Mouse (Mus musculus): ENCODE results near the gene Zic2. TPM values are rescaled to one million over a fixed set of nuclear protein-coding genes. Genes with fewer than 3 reads are reported as not detected.

Zic2 gene
- total RNA-seq, 1 experiment from 2014 or later = not detected

DNA sequence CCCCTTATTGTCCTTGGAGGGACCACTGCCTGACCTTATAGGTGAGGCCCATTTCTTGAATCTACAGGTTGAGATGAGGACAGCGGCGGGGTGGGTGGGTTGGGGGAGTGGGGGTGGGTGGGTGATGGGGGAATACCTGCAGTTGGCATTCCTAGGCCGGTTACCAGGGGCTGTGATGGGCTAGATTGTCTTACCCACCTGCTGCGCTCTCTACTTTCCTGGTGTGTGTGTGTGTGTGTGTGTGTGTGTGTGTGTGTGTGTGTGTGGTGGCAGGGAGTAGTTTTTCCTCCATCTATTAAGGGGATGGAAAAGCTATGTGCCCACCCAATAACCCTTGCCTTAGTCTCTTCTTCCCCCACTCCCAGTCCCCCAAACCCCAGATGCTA, 9.2 kb downstream of the Zic2 start:
- ATAC-seq (replicated peaks in 1 of 2; ENCODE audit: insufficient read depth in 1 of 2, low FRiP score in 2 of 2, low TSS enrichment in 1 of 2, low read depth in 1 of 2, poor library complexity in 2 of 2, severe bottlenecking in 2 of 2) = no peak

GRCm38 (mm10) chr14:122484844-122485551, 9.8 kb downstream of the Zic2 start:
- ATAC-seq (replicated peaks in 1 of 2; ENCODE audit: insufficient read depth in 1 of 2, low FRiP score in 2 of 2, low TSS enrichment in 1 of 2, low read depth in 1 of 2, poor library complexity in 2 of 2, severe bottlenecking in 2 of 2) = no peak

GRCm38 (mm10) chr14:122485635-122486181, 10.5 kb downstream of the Zic2 start:
- ATAC-seq (replicated peaks in 1 of 2; ENCODE audit: insufficient read depth in 1 of 2, low FRiP score in 2 of 2, low TSS enrichment in 1 of 2, low read depth in 1 of 2, poor library complexity in 2 of 2, severe bottlenecking in 2 of 2) = no peak

GRCm38 (mm10) chr14:122486611-122487010, 11.4 kb downstream of the Zic2 start:
- no peak for ATAC-seq (replicated peaks in 1 of 2; ENCODE audit: insufficient read depth in 1 of 2, low FRiP score in 2 of 2, low TSS enrichment in 1 of 2, low read depth in 1 of 2, poor library complexity in 2 of 2, severe bottlenecking in 2 of 2)

- ATAC-seq (replicated peaks in 1 of 2; ENCODE audit: insufficient read depth in 1 of 2, low FRiP score in 2 of 2, low TSS enrichment in 1 of 2, low read depth in 1 of 2, poor library complexity in 2 of 2, severe bottlenecking in 2 of 2) = no peak
These were observed 12.1 kb downstream of the Zic2 start for GRCm38 (mm10) chr14:122487366-122487765.

DNA sequence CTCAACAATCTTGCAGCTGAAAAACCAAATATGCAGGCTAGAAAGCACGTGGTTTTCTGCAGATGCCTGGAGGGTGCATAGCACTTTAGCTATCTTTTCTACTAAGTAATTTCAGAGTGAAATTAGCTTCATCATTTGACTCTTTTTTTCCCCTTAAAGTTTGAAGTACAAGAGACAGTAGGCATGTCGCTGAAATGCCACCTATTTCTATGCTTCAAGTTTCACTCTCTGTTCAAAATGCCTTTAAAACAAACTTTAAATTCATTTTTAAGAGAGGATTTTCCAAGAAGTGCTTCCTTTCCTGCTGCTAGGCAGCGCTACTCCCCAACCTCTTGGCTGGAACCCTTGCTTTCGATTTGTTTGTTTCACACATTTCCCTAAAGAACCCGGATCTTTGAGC, 13.8 kb downstream of the Zic2 start:
- no peak for ATAC-seq (replicated peaks in 1 of 2; ENCODE audit: insufficient read depth in 1 of 2, low FRiP score in 2 of 2, low TSS enrichment in 1 of 2, low read depth in 1 of 2, poor library complexity in 2 of 2, severe bottlenecking in 2 of 2)

DNA sequence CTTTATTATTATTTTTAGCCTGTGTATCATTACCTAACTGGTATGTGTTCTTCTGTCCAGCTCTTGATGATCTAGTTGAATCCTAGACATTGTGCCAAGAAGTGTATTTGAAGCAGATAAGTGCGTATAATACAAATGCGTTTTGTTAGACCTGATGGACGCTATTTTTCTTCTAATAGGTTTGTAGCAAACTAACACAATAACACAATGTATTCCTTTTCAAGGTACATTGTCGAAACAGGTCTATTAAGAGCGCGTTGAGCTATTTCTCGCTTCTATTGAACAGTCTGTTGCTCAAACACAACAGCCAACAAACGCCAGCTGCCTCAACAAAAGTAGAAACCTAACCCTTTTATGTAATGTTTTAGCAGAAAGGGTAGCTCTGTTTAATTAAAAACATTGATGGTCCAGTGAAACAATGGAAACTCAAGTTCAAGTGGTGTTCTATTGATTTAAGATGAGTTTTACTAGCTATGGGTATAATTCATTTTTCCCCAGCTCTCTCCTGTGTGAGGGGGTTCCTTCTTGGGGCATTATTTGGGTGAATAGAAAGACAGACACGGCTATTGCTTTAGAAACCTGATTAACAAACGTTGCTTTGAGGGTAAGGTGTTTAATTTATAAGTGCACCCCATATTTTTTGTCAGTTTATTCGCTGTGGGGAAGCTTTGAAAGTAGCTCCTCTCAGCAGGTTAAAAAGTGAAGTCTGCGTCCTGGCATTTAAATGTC, 14.6 kb downstream of the Zic2 start:
- ATAC-seq (replicated peaks in 1 of 2; ENCODE audit: insufficient read depth in 1 of 2, low FRiP score in 2 of 2, low TSS enrichment in 1 of 2, low read depth in 1 of 2, poor library complexity in 2 of 2, severe bottlenecking in 2 of 2) = no peak

GRCm38 (mm10) chr14:122490441-122491328, 15.4 kb downstream of the Zic2 start, which contains the start of gene Gm10837:
Gene Gm10837 (plus strand): TSS chr14:122490586.
- ATAC-seq (replicated peaks in 1 of 2; ENCODE audit: insufficient read depth in 1 of 2, low FRiP score in 2 of 2, low TSS enrichment in 1 of 2, low read depth in 1 of 2, poor library complexity in 2 of 2, severe bottlenecking in 2 of 2) = peak in 1 of 2 experiments; percentile 33; a peak in 2 of 4 replicates

GRCm38 (mm10) chr14:122491521-122491920, 16.3 kb downstream of the Zic2 start:
- no peak for ATAC-seq (replicated peaks in 1 of 2; ENCODE audit: insufficient read depth in 1 of 2, low FRiP score in 2 of 2, low TSS enrichment in 1 of 2, low read depth in 1 of 2, poor library complexity in 2 of 2, severe bottlenecking in 2 of 2)

- no peak for ATAC-seq (replicated peaks in 1 of 2; ENCODE audit: insufficient read depth in 1 of 2, low FRiP score in 2 of 2, low TSS enrichment in 1 of 2, low read depth in 1 of 2, poor library complexity in 2 of 2, severe bottlenecking in 2 of 2)
These were observed 16.8 kb downstream of the Zic2 start for GRCm38 (mm10) chr14:122492015-122492414.

- ATAC-seq (replicated peaks in 1 of 2; ENCODE audit: insufficient read depth in 1 of 2, low FRiP score in 2 of 2, low TSS enrichment in 1 of 2, low read depth in 1 of 2, poor library complexity in 2 of 2, severe bottlenecking in 2 of 2) = no peak
These were observed 33.8 kb downstream of the Zic2 start for GRCm38 (mm10) chr14:122509058-122509457.

DNA sequence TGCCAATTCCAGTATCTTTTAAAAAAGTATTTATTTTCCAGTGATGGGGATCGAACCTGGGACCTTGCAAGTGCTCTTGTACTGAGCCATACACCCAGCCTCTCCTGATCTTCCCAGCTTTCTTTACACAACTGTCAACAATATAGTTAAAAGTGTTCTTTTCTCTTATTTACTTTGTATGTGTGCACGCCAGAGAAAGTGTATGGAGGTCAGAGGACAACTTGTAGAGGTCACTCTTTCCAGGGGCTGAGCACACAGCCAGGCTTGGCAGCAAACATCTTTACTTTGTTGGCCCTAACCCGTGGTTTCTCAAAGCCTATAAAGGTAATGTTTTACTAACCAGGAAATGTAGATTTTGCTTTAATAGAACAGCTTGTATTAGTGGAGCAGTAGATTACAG, 36.3 kb downstream of the Zic2 start:
- no peak for ATAC-seq (replicated peaks in 1 of 2; ENCODE audit: insufficient read depth in 1 of 2, low FRiP score in 2 of 2, low TSS enrichment in 1 of 2, low read depth in 1 of 2, poor library complexity in 2 of 2, severe bottlenecking in 2 of 2)

DNA sequence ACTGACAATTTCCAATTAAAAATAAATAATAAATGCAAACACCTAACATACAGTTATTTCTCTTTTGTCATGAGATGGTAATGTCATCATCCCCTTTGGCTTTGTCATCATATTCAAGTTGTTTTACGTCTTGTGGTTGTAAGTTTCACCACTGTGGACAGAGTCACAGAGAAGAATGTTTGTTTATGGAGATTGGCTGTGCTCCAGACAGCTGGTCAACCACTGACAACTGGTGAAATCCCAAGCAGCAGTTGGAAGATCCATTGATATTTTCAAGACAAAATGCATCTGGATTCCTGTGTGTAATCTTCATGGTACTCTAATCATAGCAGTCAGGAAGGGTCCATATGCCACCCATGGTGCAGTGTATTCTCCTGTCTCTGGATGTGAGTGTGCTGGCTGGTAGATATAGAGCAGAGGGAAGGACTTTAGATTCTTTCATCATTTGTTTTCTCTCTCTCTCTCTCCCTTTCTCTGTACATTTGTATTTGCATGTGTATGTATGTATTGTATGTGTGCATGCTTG, 38.3 kb downstream of the Zic2 start:
- ATAC-seq (replicated peaks in 1 of 2; ENCODE audit: insufficient read depth in 1 of 2, low FRiP score in 2 of 2, low TSS enrichment in 1 of 2, low read depth in 1 of 2, poor library complexity in 2 of 2, severe bottlenecking in 2 of 2) = no peak

DNA sequence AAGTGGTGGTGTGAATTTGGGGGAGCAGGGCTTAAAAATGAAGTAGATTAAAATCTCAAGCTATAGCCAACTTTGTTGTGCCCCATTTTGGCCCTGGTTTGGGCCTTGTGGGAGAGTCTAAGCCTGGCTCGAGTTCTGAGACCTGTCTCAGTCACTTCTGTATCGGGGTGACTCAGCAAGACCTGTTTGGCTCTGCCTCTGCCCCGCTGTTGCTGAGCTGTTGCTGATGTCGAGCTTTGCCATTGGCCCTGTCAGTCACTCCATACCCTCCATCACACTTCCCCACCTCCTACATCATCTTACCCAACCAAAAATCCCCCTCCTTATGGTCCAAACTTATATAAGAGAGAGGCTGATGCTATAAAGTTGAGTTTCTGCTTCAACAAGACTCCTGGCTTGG, 53.2 kb downstream of the Zic2 start:
- ATAC-seq (replicated peaks in 1 of 2; ENCODE audit: insufficient read depth in 1 of 2, low FRiP score in 2 of 2, low TSS enrichment in 1 of 2, low read depth in 1 of 2, poor library complexity in 2 of 2, severe bottlenecking in 2 of 2) = no peak

All from hematopoietic stem cell, adult 5-6 weeks (primary cell).